Mouse (Mus musculus) lung, postnatal 36 days (tissue): ENCODE measurements around the gene Phlpp1.
A peak's percentile ranks its signal among the peaks of the same experiment; 100 is the strongest.

ENCODE experiments used
- DNase-seq: peaks from one replicate; pipeline ENCODE4 v3.0.0; 2022; ENCODE audit warnings: mixed read lengths

Gene Phlpp1

GRCm38 (mm10) chr1:106171241-106172220 is at the start of gene Phlpp1:
Gene Phlpp1, plus strand, starts transcription at chr1:106171752.
- peak; percentile 100 for DNase-seq

GRCm38 (mm10) chr1:106126601-106127000 is 45.0 kb upstream of the Phlpp1 start:
- DNase-seq, result no peak

GRCm38 (mm10) chr1:106131697-106132349 is 39.7 kb upstream of the Phlpp1 start:
- no peak for DNase-seq

GRCm38 (mm10) chr1:106132350-106132700 is 39.2 kb upstream of the Phlpp1 start:
- no peak for DNase-seq

DNA sequence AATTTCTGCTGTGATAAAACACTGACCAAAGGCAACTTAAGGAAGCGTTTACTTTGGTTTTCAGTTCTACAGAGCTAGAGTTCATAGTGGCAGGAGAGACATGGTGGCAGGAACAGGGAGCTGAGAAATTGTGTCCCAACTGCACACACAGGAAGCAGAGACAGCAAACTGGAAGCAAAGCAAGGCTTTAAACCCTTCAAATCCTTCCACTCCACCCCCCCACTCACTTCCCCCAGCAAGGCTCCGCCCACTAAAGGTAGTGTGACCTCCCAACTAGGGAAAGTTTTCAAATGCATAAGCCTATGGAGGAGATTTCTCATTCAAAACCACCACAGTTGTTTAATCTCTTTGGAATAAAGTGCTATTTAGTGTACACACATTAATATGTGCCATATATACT is 32.9 kb upstream of the Phlpp1 start:
- DNase-seq, result no peak

DNA sequence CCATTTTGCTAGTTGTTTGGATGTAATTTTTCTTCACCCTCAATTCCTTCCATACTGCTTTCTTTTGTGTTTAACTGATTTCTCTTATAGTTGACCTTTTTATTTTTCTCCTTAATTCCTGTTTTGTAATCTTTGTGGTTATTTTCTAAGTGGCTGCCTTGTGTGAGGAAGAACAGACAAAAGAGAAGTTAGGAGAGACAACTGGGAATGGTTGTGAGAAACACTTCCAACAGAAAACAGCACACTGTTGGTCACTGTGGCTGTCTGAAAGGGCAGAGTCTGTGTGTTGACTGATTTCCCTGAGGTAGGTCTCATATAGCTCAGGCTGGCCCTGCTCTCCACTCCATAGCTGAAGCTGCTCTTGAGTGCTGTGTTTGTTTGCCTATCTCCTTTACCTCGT is 32.4 kb upstream of the Phlpp1 start:
- no peak for DNase-seq

DNA sequence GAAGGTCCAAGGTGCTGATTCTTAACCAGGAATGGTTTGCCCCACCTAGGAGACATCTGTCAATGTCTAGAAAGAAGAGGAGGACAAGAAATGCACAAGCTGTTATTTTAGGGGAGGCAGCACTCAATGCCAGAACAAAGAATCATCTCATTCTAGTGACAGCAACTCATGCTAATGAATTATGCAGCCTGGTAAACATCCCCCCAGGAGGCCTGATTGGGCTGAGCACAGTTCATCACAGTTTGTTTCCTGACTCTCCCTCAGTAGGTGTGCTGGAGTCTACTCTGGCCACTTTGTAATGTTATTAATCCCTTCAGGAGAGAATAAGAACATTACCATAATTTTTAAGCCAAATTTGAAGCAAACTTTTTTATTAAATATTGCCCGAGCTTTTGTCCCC is 29.5 kb upstream of the Phlpp1 start:
- DNase-seq, result no peak

- no peak for DNase-seq
These were observed 27.0 kb upstream of the Phlpp1 start for GRCm38 (mm10) chr1:106144534-106144933.

DNA sequence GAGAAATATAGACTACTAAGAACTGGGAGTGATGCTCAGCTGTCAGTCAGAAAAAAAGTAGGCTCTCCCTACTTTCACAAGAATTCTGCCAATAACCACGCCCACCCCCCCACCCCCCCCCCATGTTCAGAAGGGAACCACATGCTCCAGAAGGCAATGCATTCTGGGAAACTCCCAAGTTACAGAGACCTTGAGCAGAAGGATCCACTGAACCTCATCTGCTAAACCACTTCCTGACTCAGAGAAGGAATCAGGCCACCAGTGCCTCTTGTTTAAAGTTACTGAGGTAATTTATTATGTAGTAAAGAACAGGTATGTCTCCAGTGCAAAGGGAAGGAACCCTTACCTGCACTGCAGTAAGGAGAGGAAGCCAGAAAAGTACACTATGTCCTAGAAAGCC is 26.5 kb upstream of the Phlpp1 start:
- no peak for DNase-seq

- no peak for DNase-seq
These were observed 25.9 kb upstream of the Phlpp1 start for GRCm38 (mm10) chr1:106145565-106146190.

DNA sequence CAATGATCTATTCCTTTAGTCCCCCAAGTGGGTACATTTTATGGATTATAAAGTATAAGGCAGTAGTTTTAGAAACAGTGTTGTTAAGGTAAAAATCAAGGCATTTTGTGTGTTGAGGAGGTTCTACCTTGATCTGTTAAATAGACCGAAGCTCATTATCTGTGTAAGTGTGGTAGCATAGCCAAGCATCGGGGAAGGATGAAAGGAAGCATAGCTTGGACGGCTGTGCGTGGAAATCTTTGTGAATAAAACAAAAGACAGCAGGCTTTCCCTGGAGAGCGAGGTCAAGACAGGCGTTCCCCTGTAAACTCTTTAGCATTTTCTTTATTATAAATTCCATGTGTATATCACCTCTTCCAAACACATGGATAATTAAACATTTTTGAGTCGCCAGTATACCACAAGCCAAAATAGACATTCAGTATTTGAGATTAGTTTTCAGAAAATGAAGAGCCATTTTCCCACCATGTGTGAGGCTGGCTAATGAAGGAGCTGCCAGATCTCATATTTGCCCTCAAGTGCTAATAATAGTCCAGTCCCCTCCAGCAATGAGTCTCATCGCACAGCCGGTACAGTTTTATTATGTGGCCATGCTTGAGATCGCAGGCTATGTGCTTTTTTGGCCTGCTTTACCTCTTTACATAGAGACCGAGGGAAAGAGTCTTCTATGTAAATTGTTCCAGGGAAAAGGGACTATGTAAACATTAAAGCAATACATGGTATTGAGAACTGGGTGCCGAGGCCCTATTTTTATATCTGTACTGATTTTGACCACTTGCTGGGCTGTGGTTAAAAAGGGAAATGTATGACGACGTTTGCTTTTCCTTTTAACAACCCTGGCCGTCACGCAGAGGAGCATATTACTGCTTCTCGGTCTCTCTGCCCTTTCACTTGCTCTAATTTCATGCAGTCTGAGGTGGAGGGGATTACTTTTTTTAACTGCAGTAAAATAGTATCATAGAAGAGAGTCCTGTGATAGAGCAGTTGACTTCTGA is 22.9 kb upstream of the Phlpp1 start:
- DNase-seq, result no peak

DNA sequence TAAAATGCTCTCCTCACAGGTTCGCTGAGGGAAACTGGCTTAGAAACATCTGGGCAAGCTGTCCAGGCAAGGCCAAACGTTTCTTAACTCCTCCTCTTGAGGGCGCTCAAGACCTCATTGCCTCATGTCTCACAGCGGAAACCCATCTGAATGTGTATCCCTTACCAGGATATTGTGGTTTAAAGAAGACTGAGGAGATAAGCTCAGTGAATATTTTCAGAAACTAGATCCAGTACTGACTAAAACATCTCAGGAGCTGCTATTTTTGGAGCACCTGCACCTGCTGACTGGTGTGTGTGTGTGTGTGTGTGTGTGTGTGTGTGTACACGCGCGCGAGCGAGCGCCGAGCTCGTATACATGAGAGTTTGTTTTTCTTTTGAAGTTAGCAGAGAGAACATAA is 19.7 kb upstream of the Phlpp1 start:
- DNase-seq, result peak; percentile 79

DNA sequence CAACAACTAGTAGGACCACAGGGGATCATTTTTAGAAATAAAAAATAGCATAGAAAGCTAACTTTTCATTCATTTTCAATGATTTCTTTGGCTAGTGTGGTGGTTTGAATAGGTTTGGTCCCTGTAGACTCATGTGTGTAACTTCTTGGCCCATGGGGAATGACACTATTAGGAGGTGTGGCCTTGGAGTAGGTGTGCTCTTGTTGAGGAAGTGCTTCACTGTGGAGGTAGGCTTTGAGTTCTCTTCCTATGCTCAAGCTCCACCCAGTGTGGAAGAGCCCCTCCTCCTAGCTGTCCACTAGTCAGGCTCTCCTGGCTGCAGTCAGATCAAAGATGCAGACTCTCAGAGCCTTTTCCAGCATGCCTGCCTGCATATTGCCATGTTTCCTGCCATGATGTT is 18.8 kb upstream of the Phlpp1 start:
- no peak for DNase-seq

GRCm38 (mm10) chr1:106154590-106154989 is 17.0 kb upstream of the Phlpp1 start:
- no peak for DNase-seq

DNA sequence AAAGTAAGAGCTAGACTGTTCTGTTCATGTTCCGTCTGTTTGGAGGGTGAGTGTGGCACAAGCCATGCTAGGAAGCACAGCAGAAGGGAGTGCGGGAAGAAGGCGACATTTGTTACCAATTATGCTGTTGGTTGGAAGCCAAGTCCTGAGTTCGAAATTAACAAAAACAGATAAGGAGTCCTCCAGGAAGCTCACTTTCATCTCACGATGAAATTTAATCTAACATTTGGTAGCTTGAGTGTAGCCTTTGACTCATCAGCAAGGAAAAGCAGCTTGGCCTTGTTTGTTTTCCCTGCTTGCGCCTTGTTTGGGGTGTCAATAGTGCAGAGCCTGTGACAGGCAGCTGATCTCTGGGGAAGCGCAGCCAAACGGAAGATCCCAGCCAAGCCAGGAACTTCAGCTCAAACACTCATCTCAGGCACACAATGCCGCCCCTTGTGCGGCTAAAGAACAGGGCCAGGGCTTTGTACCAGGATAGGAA is 16.4 kb upstream of the Phlpp1 start:
- DNase-seq, result peak; percentile 56

- peak; percentile 25 for DNase-seq
These were observed 15.8 kb upstream of the Phlpp1 start for GRCm38 (mm10) chr1:106155702-106156101.

DNA sequence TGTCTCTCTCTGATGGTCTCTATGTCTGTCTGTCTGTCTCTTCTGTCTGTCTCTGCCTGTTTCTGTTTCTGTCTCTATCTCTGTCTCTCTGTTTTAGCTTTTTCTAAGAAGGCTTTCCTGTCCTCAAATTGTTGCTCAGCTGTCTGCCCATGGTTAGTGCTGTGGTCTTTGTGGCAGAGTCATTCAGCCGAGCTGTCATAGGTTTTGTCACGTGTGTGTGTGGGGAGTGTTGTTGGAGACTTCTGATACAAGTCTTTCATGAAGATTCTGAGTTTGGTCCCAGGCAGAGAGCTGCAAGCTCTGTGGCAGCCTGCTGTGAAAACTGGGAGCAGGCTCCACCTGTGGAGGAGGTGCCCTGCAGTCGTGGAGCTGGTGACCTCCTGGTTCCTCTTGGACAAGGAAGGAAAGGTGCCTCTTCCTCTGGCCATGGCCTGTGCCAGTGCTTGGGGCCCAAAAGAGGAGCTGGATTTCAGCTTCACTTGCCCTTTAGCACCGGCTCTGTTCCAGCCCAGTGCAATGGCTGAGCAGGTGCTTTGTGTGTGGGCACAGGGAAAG is 13.5 kb upstream of the Phlpp1 start:
- DNase-seq, result no peak

DNA sequence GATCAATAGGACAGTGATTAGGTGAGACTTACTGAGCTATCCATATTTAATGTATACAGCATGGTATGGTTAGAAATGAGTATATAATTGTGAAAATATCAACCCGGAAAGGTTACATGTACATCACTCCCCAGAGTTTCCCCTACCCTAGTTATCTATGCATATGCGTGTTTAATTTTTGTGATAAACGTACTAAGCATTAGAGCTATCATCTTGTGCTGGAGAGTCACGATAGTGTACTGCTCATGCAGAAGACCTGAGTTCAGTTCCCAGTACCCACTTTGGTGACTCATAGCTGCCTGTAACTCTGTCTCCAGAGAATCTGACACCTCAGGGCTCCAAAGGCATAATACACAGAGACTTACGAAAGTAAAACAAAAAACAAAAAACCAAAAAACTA is 11.9 kb upstream of the Phlpp1 start:
- DNase-seq, result no peak

GRCm38 (mm10) chr1:106160916-106161315 is 10.6 kb upstream of the Phlpp1 start:
- DNase-seq, result no peak

DNA sequence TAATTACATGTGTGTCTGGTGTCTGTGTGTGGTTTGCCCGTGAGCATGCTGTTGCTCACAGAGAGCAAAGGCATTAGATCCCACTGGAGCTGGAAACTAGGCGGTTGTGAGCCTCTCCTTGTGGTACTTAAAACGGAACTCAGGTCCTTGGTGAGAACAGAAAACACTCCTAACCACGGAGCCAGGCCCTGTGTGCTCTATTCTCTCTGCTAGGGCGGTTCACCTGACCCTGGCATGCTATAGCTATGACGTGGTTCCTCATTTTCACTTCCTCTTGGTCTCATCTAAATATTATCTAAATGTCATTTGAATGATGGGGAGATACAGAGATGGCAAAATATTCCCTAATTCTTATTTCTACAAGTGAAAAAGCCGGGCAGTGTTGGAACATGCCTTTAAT is 9.0 kb upstream of the Phlpp1 start:
- DNase-seq, result peak; percentile 45

DNA sequence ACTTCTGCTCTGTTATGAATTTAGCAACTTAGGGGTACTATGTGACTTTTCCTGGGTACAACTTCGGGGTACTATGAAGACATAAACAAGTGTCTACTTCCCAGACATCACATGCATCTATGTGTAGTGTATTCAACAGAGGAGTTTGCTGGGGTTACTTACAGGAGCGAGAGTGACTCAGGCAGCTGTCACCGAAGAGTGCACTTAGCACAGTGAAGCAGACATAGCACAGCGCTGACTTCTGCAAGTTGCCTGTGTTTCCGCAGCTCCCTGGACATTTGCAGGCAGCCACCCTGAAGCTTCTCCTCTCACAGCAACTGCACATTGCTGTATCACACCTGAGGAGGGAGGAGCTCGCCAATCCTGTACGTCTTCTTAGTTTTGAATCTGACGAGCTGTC is 8.2 kb upstream of the Phlpp1 start:
- no peak for DNase-seq

DNA sequence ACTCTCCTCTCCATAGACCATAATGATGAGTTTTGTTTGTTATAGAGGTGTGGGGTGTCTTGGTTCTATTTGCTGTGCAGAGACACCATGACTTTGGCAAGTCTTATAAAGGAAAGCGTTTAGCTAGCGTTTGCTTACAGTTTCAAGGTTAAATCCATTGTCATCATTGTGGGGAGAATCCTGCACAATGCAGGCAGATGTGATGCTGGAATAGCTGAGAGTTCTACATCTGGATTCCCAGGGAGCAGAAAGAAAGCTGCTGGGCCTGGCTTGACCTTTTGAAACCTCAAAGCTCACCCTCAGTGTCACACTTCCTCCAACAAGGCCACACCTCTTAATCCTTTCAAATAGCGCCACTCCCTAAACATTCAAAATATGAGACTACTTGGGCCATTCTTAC is 7.4 kb upstream of the Phlpp1 start:
- no peak for DNase-seq
